Mouse (Mus musculus) gastrocnemius, adult 18-20 months (tissue): Measurements from ENCODE around the gene Tmem211. TPM values are rescaled to one million over a fixed set of nuclear protein-coding genes. Genes with fewer than 3 reads are reported as not detected.
A peak's percentile ranks its signal among the peaks of the same experiment; 100 is the strongest.

ENCODE experiments used
- DNase-seq: peaks from one replicate; pipeline ENCODE4 v3.0.0; 2021; ENCODE audit warnings: low spot score
- total RNA-seq, 2 experiments: library from RNA; stranded (reverse); gene quantifications; 2 replicates each; pipeline ENCODE4 v1.2.3; 2021

The Tmem211 gene
- total RNA-seq, 2 experiments from 2014 or later = not detected

- peak; percentile 27 for DNase-seq
These were observed 44.6 kb downstream of the Tmem211 start for GRCm38 (mm10) chr5:113271207-113271811.

- no peak for DNase-seq
These were observed 49.1 kb downstream of the Tmem211 start for GRCm38 (mm10) chr5:113275839-113276238.

GRCm38 (mm10) chr5:113280138-113280856 is 53.6 kb downstream of the Tmem211 start:
- DNase-seq = peak; percentile 8

- DNase-seq = no peak
These were observed 54.8 kb downstream of the Tmem211 start for GRCm38 (mm10) chr5:113281557-113281956.

- no peak for DNase-seq
These were observed 57.0 kb downstream of the Tmem211 start for GRCm38 (mm10) chr5:113283726-113284125.

- DNase-seq = no peak
These were observed 58.8 kb downstream of the Tmem211 start for GRCm38 (mm10) chr5:113285541-113285940.

- no peak for DNase-seq
These were observed 59.3 kb downstream of the Tmem211 start for GRCm38 (mm10) chr5:113286048-113286447.

- DNase-seq = peak; percentile 9
These were observed 60.1 kb downstream of the Tmem211 start for GRCm38 (mm10) chr5:113286591-113287520.

- DNase-seq = no peak
These were observed 61.1 kb downstream of the Tmem211 start for GRCm38 (mm10) chr5:113287762-113288161.

GRCm38 (mm10) chr5:113288490-113288889 is 61.8 kb downstream of the Tmem211 start:
- no peak for DNase-seq

Other genes with a start within 250 kb of the Tmem211 start
- gene Grk3, start 211.1 kb upstream of the Tmem211 start, total RNA-seq = 1 to 10 TPM; 4.6 to 5.7 TPM
- gene Crybb2, start 156.8 kb upstream of the Tmem211 start, total RNA-seq = not detected
- gene Crybb3, start 145.3 kb upstream of the Tmem211 start, total RNA-seq = under 1 TPM in 1 of 2 experiments, not detected in 1; 0.31 TPM
- 10 to 100 TPM; 21.3 to 25.8 TPM for gene 2900026A02Rik, start 5.7 kb upstream of the Tmem211 start, total RNA-seq
- gene Sgsm1, start 83.9 kb downstream of the Tmem211 start, total RNA-seq = under 1 TPM; 0.38 to 0.39 TPM
- gene Aym1, start 130.4 kb downstream of the Tmem211 start, total RNA-seq = not detected